ENCODE assay signal across 15 mouse cellular contexts in genomic region chr19:32225097-32225490, GRCm38 (mm10).
DNase-seq lines count a peak whose midpoint lies in the region; ATAC-seq and TF ChIP-seq lines count a peak whose summit lies in the region.
"Had no signal": no experiment of that assay in that cellular context is flagged by ENCODE, and none has a peak within 500 bp of the region (broad histone marks: within the 10 kb centered on the region; RNA-seq: fewer than 3 reads in every experiment).

No protein-coding gene starts in this region.

- WGBS in heart, embryonic 15.5 days: 69% methylated on average over 9 of the region's 9 CpGs
- WGBS in lung, embryonic 14.5 days: 69% methylated on average over 9 of the region's 9 CpGs
- 82% methylated on average over 9 of the region's 9 CpGs for WGBS in macrophage (ENCODE audit: missing documents)

- 0 out of 2 replicates have a peak, but pooled peaks cover 5% of the 10 kb centered on the region for H3K4me1 ChIP-seq in heart, embryonic 15.5 days (replicated peaks)
- no peaks in the 10 kb centered on the region for H3K4me1 ChIP-seq in lung, embryonic 14.5 days (ENCODE audit: insufficient read depth)

- no peaks in the 10 kb centered on the region for H3K79me2 ChIP-seq in macrophage (ENCODE audit: inconsistent target)

- peak overlapping the region; percentile 25; the same call in 1 of the 2 replicates for H3K27ac ChIP-seq in heart, embryonic 15.5 days
- no peak overlapping the region for H3K27ac ChIP-seq in lung, embryonic 14.5 days (ENCODE audit: low read depth)
- peak overlapping the region; percentile 92 for H3K27ac ChIP-seq in macrophage
- H3K27ac ChIP-seq: embryonic facial prominence, embryonic 12.5 days; hindbrain, postnatal 0 days had no signal

- no peak for DNase-seq in heart, adult 8-10 months (ENCODE audit: low spot score)
- DNase-seq in lung, embryonic 14.5 days: peak; percentile 20
- DNase-seq in lung, adult 18-20 months: no peak
- DNase-seq in adrenal gland, postnatal 10 days: peak; percentile 54
- no peak for DNase-seq in embryo, embryonic 11 days
- DNase-seq in urinary bladder, adult 2 months (ENCODE audit: low spot score): no peak
- DNase-seq: cerebellum, adult 2 months; kidney, postnatal 4 days; retina, postnatal 1 day; thymus, postnatal 14 days had no signal

- H3K9me3 ChIP-seq in heart, embryonic 15.5 days (replicated peaks): no peaks in the 10 kb centered on the region
- H3K9me3 ChIP-seq in lung, embryonic 14.5 days (ENCODE audit: low read depth, low read length): no peaks in the 10 kb centered on the region
- H3K9me3 ChIP-seq: embryonic facial prominence, embryonic 12.5 days had no signal

- no peak overlapping the region for H3K4me3 ChIP-seq in heart, embryonic 15.5 days
- H3K4me3 ChIP-seq in lung, embryonic 14.5 days (ENCODE audit: low read depth, low read length): no peak overlapping the region
- no peak overlapping the region for H3K4me3 ChIP-seq in macrophage (ENCODE audit: inconsistent target)
- H3K4me3 ChIP-seq: embryonic facial prominence, embryonic 12.5 days had no signal

- ATAC-seq in heart, embryonic 15.5 days (replicated peaks; ENCODE audit: insufficient number of reproducible peaks, insufficient read depth, low FRiP score, low read depth): no peak
- ATAC-seq in lung, embryonic 14.5 days (ENCODE audit: insufficient read depth): no peak
- ATAC-seq: forebrain, embryonic 16.5 days; hindbrain, postnatal 0 days had no signal

- H3K9ac ChIP-seq in heart, embryonic 15.5 days: no peak overlapping the region
- no peak overlapping the region for H3K9ac ChIP-seq in lung, embryonic 14.5 days
- H3K9ac ChIP-seq: embryonic facial prominence, embryonic 12.5 days had no signal

- no peaks in the 10 kb centered on the region for H3K27me3 ChIP-seq in heart, embryonic 15.5 days
- H3K27me3 ChIP-seq in lung, embryonic 14.5 days (ENCODE audit: insufficient read depth, low read length): no peaks in the 10 kb centered on the region
- H3K27me3 ChIP-seq: embryonic facial prominence, embryonic 12.5 days had no signal

- TF ChIP-seq CTCF in lung, embryonic 14.5 days (IDR thresholded peaks at IDR 0.05; ENCODE audit: low read depth): 0 out of 2 replicates have a peak, but pooled peaks have one; percentile 22

- no peak overlapping the region for H3K4me2 ChIP-seq in heart, embryonic 15.5 days
- H3K4me2 ChIP-seq in lung, embryonic 14.5 days: no peak overlapping the region
- H3K4me2 ChIP-seq: embryonic facial prominence, embryonic 12.5 days had no signal

- no peaks in the 10 kb centered on the region for H3K36me3 ChIP-seq in heart, embryonic 15.5 days
- H3K36me3 ChIP-seq in lung, embryonic 14.5 days (ENCODE audit: insufficient read depth): 0 out of 2 replicates have a peak, but pooled peaks cover 8% of the 10 kb centered on the region
- H3K36me3 ChIP-seq in macrophage (ENCODE audit: inconsistent target): no peaks in the 10 kb centered on the region
- H3K36me3 ChIP-seq: embryonic facial prominence, embryonic 12.5 days had no signal

Comparison
In these comparisons a context has a peak if more than half of its experiments do, and no peak if none do; other contexts are left out.
1. DNase-seq: peak in lung, embryonic 14.5 days (single experiment) and adrenal gland, postnatal 10 days (single experiment); none in heart, adult 8-10 months (single experiment), lung, adult 18-20 months (0 of 2), embryo, embryonic 11 days (single experiment) and urinary bladder, adult 2 months (single experiment).